Mouse (Mus musculus) natural killer cell, adult 2 months (primary cell): Measurements from ENCODE around the gene Dhdh.
A peak's percentile ranks its signal among the peaks of the same experiment; 100 is the strongest.
"Not testable (repeated sequence)": the region's sequence is repeated elsewhere in the genome, so short reads cannot be mapped to it uniquely, and the experiment has no call there.

Experiments used
- DNase-seq, 2 experiments: peaks; one replicate each; pipeline ENCODE4 v3.0.0; 2022; ENCODE audit warnings: low spot score in 2 of 2

Dhdh gene

DNA sequence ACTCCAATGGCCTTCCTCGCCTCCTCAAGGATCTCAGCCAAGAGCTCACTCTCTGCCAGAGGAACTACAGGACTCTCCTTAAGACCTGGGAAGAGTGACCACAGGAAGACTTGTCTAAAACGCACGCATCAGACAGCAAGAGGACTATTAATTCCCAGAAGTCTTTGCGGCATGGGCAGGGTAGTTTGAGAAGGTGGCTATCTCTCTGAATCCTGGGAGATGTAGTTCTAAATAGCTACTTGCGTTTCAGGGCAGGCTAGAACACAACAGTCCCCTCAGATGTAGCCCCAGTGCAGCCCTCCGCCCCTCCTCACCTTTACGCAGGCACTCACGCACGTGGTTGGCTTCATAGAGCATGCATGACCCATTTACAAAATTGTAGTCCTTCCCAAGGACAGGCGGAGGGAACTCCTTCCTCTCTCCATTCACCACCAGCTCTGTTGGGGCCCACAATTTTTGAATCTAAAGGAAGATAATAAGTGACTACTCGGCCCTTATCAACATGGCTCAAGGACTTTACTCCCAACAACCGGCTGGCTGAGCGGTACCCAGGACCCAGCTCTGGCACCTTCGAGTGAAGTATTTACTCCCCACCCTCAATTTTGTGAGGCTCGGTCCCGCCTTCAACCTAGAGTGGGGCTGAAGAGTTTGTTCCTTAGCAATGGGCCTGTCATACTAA lies 13.2 kb downstream of the Dhdh start:
- no peak for DNase-seq

DNA sequence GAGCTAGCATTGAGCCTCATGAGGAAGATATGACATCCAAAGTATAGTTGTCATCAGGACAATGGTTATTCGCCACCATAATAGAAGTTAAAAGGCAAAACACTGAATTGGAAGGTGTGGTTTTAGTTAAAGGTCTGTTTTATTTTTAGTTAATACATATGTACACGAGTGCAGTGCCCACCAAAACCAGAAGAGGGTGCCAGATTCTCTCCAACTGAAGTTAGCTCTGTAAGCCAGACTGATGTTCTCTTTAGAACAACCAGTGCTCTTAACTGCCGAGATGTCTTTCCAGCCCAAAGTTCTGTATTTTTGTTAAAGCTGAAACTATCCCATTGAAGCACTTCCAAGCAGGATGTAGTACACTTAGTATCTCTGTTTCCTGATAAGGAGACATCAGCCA lies 17.7 kb downstream of the Dhdh start:
- DNase-seq, result peak; percentile 57 to 73

DNA sequence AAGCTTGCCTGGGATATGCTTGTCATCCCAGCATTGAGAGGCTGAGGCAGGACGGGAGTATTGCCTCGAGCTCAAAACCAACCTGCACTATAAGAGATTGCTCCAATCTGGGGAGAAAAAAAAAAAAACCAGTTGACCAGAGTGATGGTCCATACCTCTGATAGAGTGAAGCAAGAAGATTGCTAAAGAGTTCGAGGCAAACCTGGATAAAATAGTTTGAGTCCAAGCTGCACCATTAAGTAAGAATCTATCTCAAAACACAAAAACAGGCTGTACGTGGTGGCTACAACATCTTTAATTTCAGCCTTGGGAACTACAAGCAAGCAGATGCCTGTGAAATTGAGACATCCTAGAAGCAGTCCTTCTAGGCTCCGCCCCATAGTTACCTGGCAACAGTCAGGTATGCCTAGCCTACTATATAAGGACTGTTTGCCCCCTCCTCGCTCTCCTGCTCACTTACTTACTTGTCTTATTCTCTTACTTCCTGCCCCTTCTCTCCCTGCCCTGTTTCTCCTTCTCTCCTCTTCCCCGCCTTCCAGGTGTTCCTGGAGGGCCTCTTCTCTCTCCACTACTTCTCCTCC lies 21.4 kb downstream of the Dhdh start:
- no peak for DNase-seq

DNA sequence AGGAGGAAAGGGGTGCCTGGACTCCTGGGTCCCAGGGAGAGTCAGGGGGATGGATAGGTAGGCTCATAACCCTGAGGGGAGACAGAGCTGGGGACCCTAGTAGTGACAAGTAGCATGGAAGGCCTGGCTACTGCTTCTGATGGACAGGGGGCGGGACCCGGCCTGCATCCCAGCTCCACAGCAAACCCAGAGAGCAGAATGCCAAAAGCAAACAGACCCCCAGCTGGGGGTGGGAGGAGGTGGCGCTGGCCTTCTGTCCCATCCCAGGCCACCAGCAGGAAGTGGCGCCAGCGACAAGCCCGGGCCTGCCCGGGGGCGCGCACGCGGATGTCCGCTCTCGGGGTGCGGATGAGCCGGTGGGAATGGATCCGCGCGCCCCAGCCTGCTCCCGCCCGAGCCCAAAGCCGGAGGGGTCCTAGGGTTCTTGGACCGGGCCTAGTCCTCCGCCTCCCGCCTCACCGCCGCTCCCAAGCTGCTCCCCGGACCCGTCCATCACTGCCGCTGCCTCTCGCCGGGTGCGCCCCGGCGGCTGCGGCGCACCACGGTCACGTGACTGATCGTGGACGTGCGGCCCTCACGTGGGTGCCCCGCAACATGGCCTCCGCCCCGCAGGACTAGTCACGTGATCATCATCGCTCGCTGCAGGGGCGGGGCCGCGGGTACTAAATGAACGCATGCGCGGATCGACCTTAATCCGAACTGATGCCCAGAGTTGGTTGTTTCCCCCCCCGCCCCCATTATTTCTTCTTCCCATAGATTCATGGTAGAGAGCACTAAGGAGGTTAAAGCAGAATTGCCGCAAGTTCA lies 22.1 kb downstream of the Dhdh start, which contains the start of gene Bax:
Gene Bax (minus strand): TSS at position 616 of the 807 bp plus-strand sequence.
- DNase-seq, result peak; percentile 91 to 94

DNA sequence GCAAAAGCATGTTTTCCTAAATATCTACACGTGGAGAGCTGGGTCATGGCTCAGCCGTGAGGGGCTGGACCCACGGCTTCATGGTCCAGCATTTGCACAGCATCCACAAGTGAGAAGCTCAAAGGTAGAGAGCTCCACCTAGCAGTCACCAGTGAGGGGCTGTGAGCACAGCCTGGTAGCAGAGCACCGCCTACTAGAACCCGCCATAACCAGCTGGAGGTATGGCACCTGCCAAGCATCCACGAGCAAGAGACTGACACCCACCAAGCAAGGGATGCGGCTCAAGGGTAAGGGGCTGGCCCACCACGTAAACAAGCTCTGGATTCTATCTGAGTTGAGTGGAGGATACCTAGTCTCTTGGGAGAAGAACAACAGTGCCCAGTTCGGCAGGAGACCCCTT lies 23.1 kb downstream of the Dhdh start:
- no peak for DNase-seq

DNA sequence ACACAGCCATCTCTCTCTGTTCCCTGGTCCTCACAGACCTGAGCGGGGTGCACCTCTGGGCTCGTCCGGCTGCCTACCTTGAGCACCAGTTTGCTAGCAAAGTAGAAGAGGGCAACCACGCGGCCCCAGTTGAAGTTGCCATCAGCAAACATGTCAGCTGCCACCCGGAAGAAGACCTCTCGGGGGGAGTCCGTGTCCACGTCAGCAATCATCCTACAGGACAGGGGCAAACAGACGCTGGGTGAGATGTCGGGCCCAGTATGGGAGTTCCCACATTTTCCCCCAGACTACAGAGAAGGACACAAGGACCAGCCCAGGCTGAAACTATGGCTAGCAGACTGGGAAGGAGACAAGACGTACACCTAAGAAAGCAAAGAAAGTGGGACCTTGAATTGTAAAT lies 23.5 kb downstream of the Dhdh start:
- DNase-seq, result no peak

DNA sequence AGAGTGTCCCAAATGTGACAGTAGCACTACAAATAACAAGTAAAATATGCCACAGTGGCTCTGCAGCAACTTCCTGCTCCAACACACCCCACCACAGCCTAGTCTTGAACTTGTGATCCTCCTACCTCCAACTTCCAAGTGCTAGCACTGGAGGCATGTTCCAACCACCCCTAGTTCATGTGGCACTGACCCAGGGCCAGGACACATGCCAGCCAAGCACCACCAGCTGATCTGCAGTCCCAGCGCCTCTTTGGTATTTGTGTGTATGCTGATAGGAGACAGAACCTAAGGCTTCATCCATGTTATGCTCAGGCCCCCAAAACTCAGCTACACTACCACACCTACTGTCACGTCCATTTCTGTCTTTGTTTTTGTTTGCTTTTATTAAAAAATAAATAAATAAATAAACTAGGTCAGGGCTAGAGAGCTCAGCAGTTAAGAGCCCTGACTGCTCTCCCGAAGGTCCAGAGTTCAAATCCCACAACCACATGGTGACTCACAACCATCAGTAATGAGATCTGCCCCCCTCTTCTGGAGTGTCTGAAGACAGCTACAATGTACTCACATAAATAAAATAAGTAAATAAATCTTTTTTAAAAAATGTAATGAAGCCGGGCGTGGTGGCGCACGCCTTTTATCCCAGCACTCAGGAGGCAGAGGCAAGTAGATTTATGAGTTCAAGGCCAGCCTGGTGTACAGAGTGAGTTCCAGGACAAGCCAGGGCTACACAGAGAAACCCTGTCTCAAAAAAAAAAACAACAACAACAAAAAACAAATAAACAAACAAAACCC lies 24.4 kb downstream of the Dhdh start:
- no peak for DNase-seq

DNA sequence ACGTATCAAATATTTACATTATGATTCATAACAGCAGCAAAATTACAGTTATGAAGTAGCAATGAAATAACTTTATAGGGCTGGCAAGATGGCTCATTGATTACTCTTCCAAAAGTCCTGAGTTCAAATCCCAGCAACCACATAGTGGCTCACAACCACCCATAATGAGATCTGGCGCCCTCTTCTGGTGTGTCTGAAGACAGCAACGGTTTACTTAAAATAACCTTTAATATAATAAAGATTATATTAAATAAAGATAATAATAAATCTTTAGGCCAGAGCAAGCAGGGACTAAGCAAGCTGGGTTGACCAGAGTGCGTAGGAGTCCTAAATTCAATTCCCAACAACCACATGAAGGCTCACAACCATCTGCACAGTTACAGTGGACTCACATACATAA lies 25.7 kb downstream of the Dhdh start:
- DNase-seq, result not testable (repeated sequence)

DNA sequence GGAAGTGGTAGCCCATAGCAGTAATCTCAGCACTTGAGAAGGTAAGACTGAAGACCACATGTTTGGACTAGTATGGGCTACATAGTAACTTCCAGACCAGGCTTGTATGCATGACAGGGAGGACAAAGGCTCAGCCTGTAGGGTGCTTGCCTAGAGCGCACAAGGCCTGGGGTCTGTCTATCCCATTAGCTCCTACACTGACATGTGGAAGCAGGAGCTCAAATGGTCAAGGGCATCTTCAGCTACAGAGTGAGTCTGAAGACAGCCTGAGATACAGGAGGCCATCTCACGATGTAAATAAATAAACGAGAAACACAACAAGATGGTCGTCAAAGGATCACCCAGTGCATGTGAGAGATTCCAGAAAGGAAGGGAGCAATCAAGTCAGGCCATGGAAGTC lies 26.3 kb downstream of the Dhdh start:
- DNase-seq, result no peak

DNA sequence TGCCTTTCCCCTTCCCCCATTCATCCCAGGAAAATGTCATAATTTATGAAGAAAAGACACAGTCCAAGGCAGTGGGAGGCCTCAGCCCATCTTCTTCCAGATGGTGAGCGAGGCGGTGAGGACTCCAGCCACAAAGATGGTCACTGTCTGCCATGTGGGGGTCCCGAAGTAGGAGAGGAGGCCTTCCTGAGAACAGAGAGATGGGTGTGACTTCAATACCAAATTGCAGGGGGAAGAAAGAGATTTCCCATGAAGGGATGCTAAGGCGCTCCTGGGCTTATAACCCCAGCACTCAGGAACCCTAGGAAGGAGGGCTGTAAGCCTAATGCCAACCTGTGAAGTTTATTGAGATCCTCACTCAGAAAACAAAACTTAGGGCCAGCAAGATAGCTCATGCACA lies 26.8 kb downstream of the Dhdh start:
- no peak for DNase-seq

DNA sequence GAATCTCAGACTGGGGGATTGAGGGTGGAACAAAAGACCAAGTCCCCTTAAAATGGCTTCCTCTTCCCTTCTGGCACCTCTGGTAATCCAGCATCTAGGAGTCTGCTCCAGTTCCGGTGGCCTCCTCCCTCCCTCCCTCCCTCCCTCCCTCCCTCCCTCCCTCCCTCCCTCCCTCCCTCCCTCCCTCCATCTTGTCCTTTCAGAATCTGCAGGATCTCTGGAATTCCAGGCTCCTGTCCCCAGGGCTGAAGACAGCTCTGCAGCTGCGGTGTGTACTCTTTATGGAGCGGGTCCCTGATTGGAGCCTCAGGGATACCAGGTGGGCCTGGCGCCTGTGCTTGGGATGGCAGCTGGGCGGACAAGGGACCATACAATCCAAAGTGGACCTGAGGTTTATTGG lies 27.3 kb downstream of the Dhdh start:
- DNase-seq, result no peak

DNA sequence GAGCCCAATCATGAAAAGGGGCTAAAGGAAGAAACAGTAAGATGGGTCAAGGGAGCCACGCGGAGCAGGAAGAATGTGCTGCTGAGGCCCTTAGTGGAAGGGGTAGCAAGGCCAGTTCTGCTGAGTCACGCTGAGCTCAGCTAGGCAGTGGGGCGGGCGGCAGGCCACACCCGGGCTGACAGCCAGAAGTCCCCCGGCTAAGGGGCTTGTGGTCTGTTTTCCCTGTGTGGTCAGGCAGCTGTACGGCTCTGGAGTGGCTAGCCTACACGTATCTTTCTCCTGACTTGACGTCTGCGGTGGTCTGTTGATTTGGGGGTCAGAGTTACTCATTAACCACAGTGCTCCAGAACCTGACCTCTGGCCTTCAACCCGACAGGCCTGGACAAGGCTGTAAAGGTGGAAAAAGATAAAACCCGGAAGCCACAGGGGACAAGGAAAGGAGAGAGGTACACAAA lies 27.7 kb downstream of the Dhdh start:
- DNase-seq, result peak; percentile 38 to 46

DNA sequence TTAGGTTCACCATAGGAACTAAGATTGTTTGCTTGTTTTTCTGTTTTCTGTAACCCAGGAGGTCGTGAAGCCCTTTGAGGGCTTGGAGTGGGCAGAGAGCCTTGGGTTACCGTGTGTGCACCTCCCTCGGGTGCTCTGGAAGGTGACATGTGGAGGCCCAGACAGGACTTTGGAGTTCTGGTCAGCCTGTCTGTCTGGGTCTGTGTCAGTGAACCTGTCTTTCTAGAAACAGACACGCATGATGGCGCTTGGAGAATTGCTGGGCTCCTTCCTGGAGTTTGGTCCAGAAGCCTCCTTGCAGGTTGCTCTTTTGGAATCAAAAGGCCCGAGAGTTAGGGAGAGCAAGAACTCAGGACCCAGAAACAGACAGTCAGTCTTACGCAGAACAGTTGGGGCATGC lies 28.2 kb downstream of the Dhdh start:
- DNase-seq, result no peak

DNA sequence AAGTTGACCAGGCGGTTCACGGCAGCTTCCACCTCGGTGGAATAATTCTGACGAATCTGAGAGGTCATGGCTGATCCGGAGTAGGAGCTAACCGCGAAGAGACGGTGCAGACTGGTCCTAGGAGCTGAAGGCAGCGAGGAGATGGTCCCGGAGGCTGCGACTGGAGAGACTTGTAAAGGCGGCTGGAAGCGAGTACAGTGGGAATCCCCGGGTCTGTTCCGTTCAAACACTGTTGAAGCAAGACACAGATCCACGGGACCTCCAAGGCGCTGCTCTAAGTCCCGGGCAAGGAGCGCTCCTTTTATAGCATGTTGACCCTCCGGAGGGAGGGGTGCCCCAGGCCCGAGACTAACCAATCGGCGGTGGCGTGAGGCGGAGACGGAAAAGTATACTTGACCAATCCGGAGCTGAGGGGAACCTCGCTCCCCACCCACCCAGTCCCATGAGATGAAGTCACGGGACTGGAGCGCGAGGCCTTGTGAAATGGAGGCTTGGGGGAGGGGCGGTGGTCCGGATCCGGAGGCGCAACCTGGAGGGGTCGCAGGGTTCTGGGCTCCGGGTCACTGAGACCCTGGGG lies 29.0 kb downstream of the Dhdh start, which contains the start of gene Ftl1:
Gene Ftl1 (minus strand): TSS at position 321 of the 577 bp plus-strand sequence.
- peak; percentile 93 to 96 for DNase-seq

DNA sequence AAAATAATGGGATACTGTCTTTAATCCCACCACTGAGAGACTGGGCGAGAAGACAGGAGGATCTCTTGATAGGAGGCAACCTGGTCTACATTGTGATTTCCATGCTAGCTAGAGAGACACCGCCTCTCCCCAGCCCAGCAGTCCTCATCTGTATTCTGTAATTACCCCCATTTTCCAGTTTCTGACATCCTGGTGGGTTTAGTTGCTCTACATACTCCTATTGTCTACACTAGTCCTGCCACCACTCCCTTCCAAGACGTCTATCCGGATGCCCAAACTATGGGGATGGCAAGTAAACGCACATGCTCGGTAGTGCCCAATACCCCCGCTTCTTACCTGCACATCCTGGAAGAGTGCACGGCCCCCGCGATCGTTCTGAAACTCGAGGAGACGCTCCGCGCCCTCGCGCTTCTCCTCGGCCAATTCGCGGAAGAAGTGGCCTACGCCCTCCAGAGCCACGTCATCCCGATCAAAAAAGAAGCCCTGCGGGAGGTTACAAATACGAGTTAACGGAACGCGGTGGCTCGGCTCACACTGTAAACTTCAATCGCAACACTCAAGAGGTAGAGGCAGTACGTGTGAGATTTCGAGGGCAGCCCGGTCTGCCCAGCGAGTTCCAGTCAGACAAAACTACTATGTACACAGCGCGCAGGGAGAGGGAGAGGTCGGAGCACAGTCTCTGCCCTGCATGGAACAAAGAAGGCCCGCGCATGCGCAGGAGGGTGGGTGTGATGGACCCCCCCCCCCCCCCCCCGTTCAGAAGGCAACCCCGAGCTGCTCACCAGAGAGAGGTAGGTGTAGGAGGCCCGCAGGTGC lies 29.6 kb downstream of the Dhdh start:
- peak; percentile 73 to 76 for DNase-seq

DNA sequence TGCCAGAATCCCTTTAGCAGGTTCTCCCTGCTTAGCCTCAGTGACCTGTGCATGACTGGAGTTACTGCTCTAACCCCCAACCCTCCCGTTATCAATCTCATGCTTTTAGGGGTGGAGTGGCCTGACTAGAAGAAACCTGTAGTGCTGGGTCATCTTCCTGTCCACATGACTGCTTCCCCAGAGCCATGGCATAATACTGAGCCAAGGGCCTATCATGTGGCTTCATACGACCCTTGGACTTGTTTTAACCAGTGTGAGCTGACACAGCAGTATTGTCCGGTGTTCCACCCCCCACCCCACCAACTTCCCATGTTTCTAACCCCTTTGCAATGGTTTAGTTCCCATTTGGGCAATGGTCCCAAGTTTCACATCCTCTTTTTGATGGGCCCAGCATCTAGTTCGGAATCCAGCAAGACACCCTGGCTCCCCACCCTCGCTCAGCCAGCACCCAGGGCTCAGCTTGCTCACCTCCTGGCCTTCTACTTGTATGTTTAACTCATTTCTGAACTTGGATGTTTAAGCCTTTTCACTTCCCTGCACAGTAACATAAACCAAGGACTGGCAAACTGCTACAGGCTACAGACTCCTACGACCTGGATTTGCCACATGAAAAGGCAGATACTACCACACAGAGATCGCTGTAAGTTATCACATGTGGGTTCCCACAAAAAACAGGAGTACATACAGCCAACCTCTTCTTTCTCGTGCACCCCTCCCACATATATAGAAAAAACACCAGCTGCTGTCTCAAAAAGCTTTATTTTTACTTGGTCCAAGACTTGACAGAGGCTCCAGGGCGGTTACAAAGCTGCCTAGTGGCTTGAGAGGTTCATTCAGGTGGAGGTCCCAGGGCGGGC lies 31.2 kb downstream of the Dhdh start:
- DNase-seq, result peak in 1 of 2 experiments; percentile 45

DNA sequence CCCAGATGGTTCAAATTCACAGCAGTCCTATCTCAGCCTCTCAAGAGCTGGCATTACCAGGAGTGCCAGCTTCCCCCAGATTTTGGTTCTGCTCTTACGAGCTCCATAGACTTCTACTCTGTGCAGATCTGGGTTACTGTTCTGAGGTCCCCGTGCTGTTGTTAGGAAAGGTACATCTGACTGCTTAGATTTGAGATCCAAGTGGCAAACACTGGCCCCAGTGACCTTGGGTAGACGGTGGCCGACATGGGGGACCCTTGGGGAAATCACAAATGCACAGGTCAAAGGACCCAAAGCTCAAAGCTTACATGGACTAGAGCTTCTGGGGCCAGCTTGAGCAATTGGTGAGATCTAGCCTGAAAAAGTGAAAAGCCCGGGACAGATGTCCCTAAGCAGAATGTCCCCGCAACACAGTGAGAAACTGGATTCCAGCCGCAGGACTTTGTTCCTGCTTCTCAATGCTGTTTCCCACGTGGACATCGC lies 31.8 kb downstream of the Dhdh start:
- no peak for DNase-seq

DNA sequence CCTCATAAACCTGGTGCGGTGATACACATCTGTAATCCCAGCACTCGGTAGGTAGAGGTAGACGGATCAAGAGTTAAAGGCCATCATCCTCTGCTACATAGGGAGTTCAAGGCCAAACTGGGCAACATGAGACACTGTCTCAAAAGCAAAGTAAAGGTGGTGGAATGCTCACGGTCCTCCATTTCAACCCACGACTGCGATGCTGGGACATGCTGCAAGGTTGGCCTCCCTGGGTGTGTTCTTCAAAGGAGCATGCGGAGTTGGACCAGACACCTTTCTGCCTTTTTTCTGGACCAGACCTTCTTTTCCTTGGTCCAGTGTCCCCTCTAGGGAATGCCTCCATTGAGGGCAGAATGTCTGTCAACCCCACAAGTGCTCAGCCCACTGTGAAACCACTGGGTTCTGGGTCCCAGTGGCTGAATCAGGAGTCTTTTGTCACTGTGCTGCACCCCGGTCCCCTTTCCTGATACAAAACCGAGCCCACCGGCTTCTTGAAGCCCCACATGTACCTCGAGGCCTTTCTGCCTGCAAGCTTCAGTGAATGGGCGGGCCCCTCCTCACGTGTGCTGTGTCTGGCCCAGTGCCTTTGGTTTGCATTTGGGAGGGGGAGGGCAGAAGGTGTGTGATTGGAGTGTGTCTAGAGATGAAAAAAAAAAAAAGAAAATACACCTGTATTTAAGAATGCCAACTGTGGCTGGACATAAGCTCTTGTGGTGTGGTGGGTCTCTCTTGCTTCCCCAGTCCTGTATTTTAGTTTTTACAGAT lies 32.5 kb downstream of the Dhdh start:
- DNase-seq, result no peak

DNA sequence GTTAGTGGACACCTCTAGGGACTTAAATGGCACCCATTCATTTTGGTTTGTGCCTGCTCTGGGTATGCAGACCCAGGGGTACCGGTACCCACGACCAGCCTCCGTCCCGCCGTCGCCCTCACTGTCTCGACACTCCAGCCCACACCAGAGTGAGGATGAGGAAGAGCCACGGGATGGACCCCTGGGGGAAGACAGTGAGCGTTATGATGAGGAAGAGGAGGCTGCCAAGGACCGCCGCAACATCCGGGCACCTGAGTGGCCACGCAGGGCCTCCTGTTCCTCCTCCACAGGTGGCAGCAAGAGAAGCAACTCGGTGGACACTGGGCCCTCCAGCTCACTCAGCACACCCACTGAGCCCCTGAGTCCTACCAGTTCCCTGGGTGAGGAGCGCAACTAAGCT lies 33.6 kb downstream of the Dhdh start:
- no peak for DNase-seq
